Mouse (Mus musculus): ENCODE results near the gene Rarg.

DNA sequence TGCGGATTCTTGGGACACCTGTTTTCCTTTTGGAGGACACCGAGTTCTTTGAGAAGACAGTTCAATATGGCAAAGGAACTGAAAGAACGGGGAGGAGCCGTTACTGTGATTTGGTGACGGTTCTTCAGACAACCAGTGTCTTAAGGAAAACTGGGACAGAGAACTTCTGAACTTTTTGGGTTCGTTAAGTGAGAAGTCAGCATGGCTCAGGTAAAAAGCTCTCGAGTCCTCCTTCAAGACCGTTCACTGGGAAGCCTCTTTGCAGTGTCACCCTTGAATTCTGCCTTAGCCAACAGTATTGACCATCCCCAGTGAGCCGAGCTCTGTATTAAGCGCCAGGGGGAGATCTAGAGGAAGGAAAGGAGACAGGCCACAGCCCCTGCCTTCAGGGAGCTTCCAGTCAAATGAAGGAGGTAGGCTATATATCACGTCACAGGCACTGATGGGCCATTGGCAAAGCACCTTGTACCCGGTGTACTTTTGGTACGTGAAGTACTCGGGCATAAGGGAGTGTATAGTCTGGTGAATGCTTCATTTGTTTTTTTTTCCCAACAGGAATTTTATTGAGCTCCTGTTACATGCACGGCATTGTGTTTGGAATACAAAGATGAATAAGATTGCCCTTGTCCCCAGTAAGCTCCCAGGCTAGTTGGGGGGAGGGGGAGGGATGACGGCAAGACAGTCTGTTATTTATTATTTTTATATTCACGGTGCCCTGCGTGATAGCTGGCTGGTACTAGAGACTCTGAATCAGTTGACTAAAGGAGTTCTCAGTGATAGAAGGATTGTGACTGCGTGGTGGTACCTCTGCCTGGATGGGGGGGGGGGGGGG, 52.4 kb downstream of the Rarg start, which contains the start of gene Csad:
- TF ChIP-seq ZNF384 (IDR thresholded peaks at IDR 0.05; ENCODE audit: low read depth, low read length) (no peak), HCFC1 (IDR thresholded peaks at IDR 0.05; ENCODE audit: borderline replicate concordance, insufficient read depth, low read length) (no peak), MAFK (IDR thresholded peaks at IDR 0.05; ENCODE audit: insufficient read depth, low read depth, low read length) (no peak), CHD2 (IDR thresholded peaks at IDR 0.05; ENCODE audit: low read depth, low read length) (no peak), ZC3H11A (IDR thresholded peaks at IDR 0.05; ENCODE audit: borderline replicate concordance, low read depth, low read length) (no peak)

Data from ES-E14 (cell line).